Mouse (Mus musculus): Measurements from ENCODE around the gene Eif1b.

- TF ChIP-seq POLR2A (IDR thresholded peaks at IDR 0.05; ENCODE audit: borderline replicate concordance, extremely low read depth, low read depth, low read length): no peak
- no peak for TF ChIP-seq CTCF (IDR thresholded peaks at IDR 0.05; ENCODE audit: insufficient read depth, low read length)
These were observed 26.9 kb downstream of the Eif1b start for GRCm38 (mm10) chr9:120518946-120519345.
